Mouse (Mus musculus): Measurements from ENCODE around the gene Mrpl53. TPM values are rescaled to one million over a fixed set of nuclear protein-coding genes. Genes with fewer than 3 reads are reported as not detected.
A peak's percentile ranks its signal among the peaks of the same experiment; 100 is the strongest.

The Mrpl53 gene
- polyA plus RNA-seq, 1 experiment: 82.0 TPM

DNA sequence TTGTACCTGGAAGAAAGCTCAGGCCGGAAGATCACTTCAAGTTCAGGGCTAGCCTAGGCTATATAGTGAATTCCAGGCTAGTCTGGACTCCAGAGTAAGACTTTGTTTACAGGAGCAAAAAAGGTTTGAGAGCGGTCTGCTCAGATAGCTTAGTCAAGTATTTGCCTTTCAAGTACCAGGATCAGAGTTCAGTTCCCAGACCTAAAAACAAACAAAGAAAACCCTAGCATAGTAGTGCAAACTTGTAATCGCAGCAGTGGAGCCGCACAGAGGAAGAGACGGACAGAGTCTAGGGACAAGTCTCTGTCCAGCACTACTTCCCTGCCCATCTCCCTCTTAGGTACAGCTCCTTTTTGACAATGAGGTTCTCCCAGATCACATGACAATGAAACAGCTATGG lies 28.6 kb upstream of the Mrpl53 start:
- peaks cover 11% of the 10 kb centered on the region; the same call in 1 of the 2 replicates for H3K36me3 ChIP-seq (ENCODE audit: control insufficient read depth, insufficient read depth, low read length)
- H3K4me1 ChIP-seq (ENCODE audit: control insufficient read depth, insufficient read depth, insufficient read length, low read length): no peaks in the 10 kb centered on the region; the same call in 1 of the 2 replicates
- TF ChIP-seq CTCF (IDR thresholded peaks at IDR 0.05; ENCODE audit: extremely low read depth, insufficient read length, insufficient replicate concordance, low read depth, low read length) (no peak), POLR2A (IDR thresholded peaks at IDR 0.05; ENCODE audit: low read depth, low read length) (no peak)
- no peak overlapping the region for H3K27ac ChIP-seq (ENCODE audit: insufficient read depth, low read depth, low read length)
- H3K4me3 ChIP-seq (ENCODE audit: low read depth, low read length): no peak overlapping the region
- 93% methylated on average over 5 of the region's 5 CpGs for WGBS
- peaks cover 5% of the 10 kb centered on the region; the same call in 1 of the 2 replicates for H3K27me3 ChIP-seq (ENCODE audit: control insufficient read depth, insufficient read depth, low read length)

DNA sequence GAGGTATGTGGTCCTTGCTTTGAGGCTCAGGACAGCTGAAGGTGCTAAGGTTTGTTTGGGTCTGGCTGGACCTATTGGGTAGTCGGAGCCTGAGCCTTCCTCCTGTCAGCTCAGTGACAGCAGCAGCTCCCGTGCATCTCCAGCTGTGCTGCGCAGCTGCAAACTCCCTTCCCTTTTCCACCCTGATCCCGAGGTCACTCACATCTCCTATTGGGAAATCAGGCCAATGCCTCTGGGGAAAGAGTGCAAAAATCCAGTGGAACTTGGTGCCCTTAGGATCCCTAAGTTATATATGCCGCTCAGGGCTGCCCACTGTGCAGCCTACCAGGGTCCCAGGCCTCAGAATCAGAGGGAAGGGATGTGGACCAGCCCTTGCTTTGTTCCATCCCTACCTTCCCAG lies 25.3 kb upstream of the Mrpl53 start:
- no peak overlapping the region for H3K27ac ChIP-seq (ENCODE audit: insufficient read depth, low read depth, low read length)
- H3K36me3 ChIP-seq (ENCODE audit: control insufficient read depth, insufficient read depth, low read length): peaks cover 11% of the 10 kb centered on the region; the same call in 1 of the 2 replicates
- H3K4me1 ChIP-seq (ENCODE audit: control insufficient read depth, insufficient read depth, insufficient read length, low read length): peaks cover 14% of the 10 kb centered on the region
- no peak overlapping the region for H3K4me3 ChIP-seq (ENCODE audit: low read depth, low read length)
- TF ChIP-seq POLR2A (IDR thresholded peaks at IDR 0.05; ENCODE audit: low read depth, low read length): no peak
- no peak for TF ChIP-seq CTCF (IDR thresholded peaks at IDR 0.05; ENCODE audit: extremely low read depth, insufficient read length, insufficient replicate concordance, low read depth, low read length)
- H3K27me3 ChIP-seq (ENCODE audit: control insufficient read depth, insufficient read depth, low read length): peaks cover 34% of the 10 kb centered on the region
- 55% methylated on average over 5 of the region's 5 CpGs for WGBS

DNA sequence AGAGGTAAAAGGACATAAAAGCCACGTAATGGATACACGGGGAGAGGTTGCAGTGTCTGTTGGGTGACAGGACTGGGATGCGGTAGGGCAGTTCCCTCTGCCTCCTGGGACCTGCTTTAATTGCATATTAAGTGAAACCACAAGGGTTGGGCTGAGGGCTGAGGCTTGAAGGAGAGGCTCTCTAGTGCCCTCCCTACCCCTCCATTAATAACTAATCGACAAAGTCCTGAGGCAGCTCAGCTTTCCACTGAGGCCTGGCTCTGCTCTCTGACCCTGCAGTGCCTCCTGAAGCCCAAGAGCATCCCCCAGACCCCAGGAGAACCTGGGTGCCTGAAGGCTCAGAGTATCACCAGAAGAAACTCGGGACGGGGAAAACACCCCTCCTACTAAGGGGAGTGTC lies 24.4 kb upstream of the Mrpl53 start:
- Histone ChIP-seq H3K27ac (ENCODE audit: insufficient read depth, low read depth, low read length) (no peak overlapping the region), H3K27me3 (ENCODE audit: control insufficient read depth, insufficient read depth, low read length) (peaks cover 40% of the 10 kb centered on the region), H3K4me1 (ENCODE audit: control insufficient read depth, insufficient read depth, insufficient read length, low read length) (peaks cover 14% of the 10 kb centered on the region), H3K36me3 (ENCODE audit: control insufficient read depth, insufficient read depth, low read length) (peaks cover 11% of the 10 kb centered on the region; the same call in 1 of the 2 replicates), H3K4me3 (ENCODE audit: low read depth, low read length) (no peak overlapping the region)
- TF ChIP-seq CTCF (IDR thresholded peaks at IDR 0.05; ENCODE audit: extremely low read depth, insufficient read length, insufficient replicate concordance, low read depth, low read length) (no peak), POLR2A (IDR thresholded peaks at IDR 0.05; ENCODE audit: low read depth, low read length) (no peak)
- WGBS: 26% methylated on average over 6 of the region's 6 CpGs

DNA sequence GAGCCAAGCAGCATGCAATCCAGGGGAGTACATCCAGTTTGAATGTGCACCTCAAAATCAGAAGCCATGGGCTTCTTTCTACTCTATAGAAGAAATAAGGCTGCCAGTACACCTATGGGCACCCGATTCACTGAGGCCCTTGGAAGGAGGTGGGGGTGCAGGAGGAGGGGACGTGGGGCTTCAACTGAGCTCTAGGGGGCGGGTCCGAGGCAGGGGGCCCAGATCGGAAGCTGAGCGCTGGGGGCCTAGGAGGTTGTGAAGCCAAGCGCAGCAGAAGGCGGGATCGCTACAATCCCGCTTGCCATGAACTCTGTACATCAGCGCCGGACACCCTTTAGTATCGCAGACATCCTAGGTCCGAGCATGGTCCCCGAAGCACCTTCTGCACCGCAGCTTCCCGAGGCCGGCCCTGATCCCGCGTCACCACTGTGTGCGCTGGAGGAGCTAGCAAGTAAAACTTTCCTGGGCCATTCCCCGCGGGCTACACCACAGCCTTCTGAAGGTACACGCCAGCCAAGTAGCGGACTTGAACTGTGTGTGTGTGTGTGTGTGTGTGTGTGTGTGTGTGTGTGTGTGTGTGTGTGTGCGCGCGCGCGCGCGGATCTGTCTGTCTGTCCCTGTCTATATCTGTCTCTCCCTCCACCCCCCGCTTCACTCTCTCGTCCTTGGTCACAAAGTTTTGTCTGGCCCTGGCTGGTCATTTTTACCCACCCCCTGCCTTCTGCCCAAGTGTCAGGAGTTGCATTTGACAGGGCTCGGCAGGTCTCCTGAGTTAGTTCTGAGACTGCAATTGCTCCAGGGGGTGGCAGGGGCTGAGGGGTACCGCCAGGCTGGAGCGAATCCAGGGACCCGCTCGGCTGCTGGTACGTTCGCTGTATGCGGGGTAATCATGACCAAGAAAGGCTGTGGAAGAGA lies 22.5 kb upstream of the Mrpl53 start, which contains the start of gene Lbx2:
Gene Lbx2 (plus strand): TSS at position 247 of the 915 bp plus-strand sequence.
- H3K27ac ChIP-seq (ENCODE audit: insufficient read depth, low read depth, low read length): peak within 1 kb of the TSS; percentile 38; the same call in 1 of the 2 replicates
- H3K27me3 ChIP-seq (ENCODE audit: control insufficient read depth, insufficient read depth, low read length): peaks cover 43% of the 10 kb centered on the region

DNA sequence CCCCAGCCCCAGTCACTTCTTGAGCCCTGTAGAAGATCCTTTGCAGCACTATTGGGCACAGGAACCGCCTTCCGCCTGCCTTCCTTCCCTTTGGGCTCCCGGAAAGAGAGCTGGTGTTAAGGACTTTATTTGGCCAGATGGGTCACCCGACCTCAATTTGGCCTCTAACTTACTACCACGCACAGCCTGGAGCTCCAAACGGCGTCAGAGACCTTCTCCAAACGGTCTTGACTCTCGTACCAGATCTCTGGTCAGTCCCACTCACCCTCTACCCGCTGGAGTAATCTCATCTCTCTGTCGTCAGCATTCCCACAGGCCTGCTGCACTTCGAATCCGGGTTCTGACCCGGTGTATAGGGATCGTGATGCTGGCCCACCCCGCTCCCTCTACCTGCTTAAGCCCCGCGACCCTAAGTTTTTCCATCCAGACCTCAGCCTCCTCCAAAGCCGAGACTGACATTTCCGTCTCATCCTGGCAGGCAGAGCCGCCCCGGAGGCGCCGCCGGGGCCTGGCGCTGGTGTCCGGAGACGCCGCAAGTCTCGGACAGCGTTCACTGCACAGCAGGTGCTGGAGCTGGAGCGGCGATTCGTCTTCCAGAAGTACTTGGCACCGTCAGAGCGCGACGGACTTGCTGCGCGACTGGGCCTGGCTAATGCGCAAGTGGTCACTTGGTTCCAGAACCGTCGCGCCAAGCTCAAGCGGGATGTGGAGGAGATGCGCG lies 21.5 kb upstream of the Mrpl53 start:
- peaks cover 14% of the 10 kb centered on the region for H3K4me1 ChIP-seq (ENCODE audit: control insufficient read depth, insufficient read depth, insufficient read length, low read length)
- H3K36me3 ChIP-seq (ENCODE audit: control insufficient read depth, insufficient read depth, low read length): no peaks in the 10 kb centered on the region
- H3K4me3 ChIP-seq (ENCODE audit: low read depth, low read length): peak overlapping the region; percentile 44
- peak overlapping the region; percentile 38; the same call in 1 of the 2 replicates for H3K27ac ChIP-seq (ENCODE audit: insufficient read depth, low read depth, low read length)
- peaks cover 43% of the 10 kb centered on the region for H3K27me3 ChIP-seq (ENCODE audit: control insufficient read depth, insufficient read depth, low read length)
- TF ChIP-seq POLR2A (IDR thresholded peaks at IDR 0.05; ENCODE audit: low read depth, low read length) (no peak), CTCF (IDR thresholded peaks at IDR 0.05; ENCODE audit: extremely low read depth, insufficient read length, insufficient replicate concordance, low read depth, low read length) (no peak)
- WGBS: 10% methylated on average over 47 of the region's 47 CpGs

More for the DNA sequence above, 22.5 kb upstream of the Mrpl53 start, which contains the start of gene Lbx2:
- peak within 1 kb of the TSS; percentile 44 for H3K4me3 ChIP-seq (ENCODE audit: low read depth, low read length)
- TF ChIP-seq POLR2A (IDR thresholded peaks at IDR 0.05; ENCODE audit: low read depth, low read length) (no peak), CTCF (IDR thresholded peaks at IDR 0.05; ENCODE audit: extremely low read depth, insufficient read length, insufficient replicate concordance, low read depth, low read length) (no peak)
- H3K4me1 ChIP-seq (ENCODE audit: control insufficient read depth, insufficient read depth, insufficient read length, low read length): peaks cover 14% of the 10 kb centered on the region
- H3K36me3 ChIP-seq (ENCODE audit: control insufficient read depth, insufficient read depth, low read length): 0 out of 2 replicates have a peak, but pooled peaks cover 3% of the 10 kb centered on the region
- 6% methylated on average over 42 of the region's 42 CpGs for WGBS

DNA sequence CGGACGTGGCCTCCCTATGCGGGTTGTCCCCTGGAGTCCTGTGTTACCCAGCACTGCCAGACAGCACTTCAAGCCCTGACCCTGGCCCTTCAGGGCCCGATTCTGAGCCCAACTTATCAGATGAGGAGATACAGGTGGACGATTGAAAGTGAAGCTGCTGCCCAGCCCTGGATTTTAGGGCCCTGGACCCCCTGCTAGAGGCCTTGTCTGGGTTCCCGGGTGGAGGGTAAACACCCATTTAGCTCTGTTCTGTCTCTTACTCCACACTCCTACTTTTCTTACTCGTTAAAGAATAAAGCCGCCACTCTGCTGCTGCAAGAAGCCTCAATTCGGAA lies 20.9 kb upstream of the Mrpl53 start:
- TF ChIP-seq CTCF (IDR thresholded peaks at IDR 0.05; ENCODE audit: extremely low read depth, insufficient read length, insufficient replicate concordance, low read depth, low read length) (no peak), POLR2A (IDR thresholded peaks at IDR 0.05; ENCODE audit: low read depth, low read length) (no peak)
- Histone ChIP-seq H3K4me3 (ENCODE audit: low read depth, low read length) (peak overlapping the region; percentile 44), H3K4me1 (ENCODE audit: control insufficient read depth, insufficient read depth, insufficient read length, low read length) (peaks cover 17% of the 10 kb centered on the region), H3K27me3 (ENCODE audit: control insufficient read depth, insufficient read depth, low read length) (peaks cover 43% of the 10 kb centered on the region), H3K27ac (ENCODE audit: insufficient read depth, low read depth, low read length) (no peak overlapping the region), H3K36me3 (ENCODE audit: control insufficient read depth, insufficient read depth, low read length) (no peaks in the 10 kb centered on the region)
- 35% methylated on average over 9 of the region's 9 CpGs for WGBS
